Mouse (Mus musculus): ENCODE measurements around the gene Top3a.

DNA sequence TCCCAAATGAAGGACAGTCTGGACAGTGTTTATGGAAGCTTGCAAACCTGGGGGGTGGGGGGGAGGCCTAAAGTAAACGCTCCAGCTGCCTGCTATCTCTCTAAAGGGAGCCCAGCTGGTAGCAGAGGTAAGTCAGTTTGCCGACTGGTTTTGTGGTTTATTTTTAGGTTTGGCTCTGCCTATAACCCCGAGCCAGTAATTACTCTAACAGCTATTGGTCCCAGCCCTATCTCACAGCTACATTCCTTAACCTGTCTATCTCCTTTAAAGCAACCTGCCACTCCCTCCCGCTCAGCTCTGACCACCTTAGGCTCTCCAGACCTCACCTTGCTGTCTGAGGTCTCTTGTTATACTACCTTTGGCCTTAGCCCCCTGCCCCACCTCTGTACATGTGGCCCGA lies 57.9 kb downstream of the Top3a start:
- TF ChIP-seq POLR2A (IDR thresholded peaks at IDR 0.05; ENCODE audit: low read depth, low read length) = no peak
- no peak for TF ChIP-seq CTCF (IDR thresholded peaks at IDR 0.05; ENCODE audit: extremely low read depth, insufficient read length, insufficient replicate concordance, low read depth, low read length)
